Mouse (Mus musculus) neural tube, embryonic 11.5 days (tissue): Measurements from ENCODE around the gene Nrg4. TPM values are rescaled to one million over a fixed set of nuclear protein-coding genes. Genes with fewer than 3 reads are reported as not detected.

Experiments used
- ATAC-seq: fragments of 200-750 bp; cut with Nextera tagmentation; 2 replicates; pipeline ENCODE4 v1.8.0; 2017; ENCODE audit warnings: moderate number of reproducible peaks, mild to moderate bottlenecking, moderate TSS enrichment, moderate library complexity; ENCODE audit not compliant: insufficient read depth, low FRiP score, low TSS enrichment
- DNase-seq: peaks from one replicate; pipeline ENCODE4 v3.0.0-alpha.2; 2015; ENCODE audit warnings: low spot score
- H3K27ac ChIP-seq: fragments of 300-500 bp; sonication (generic); 2 replicates; pipeline ENCODE4 v1.5.1; 2014; ENCODE audit warnings: low read depth, mild to moderate bottlenecking, low read length
- H3K27me3 ChIP-seq: fragments of 300-500 bp; sonication (generic); 2 replicates; pipeline ENCODE4 v1.6.1; 2014; ENCODE audit warnings: mild to moderate bottlenecking, low read length, mixed read lengths; ENCODE audit not compliant: control insufficient read depth, insufficient read depth
- H3K36me3 ChIP-seq: fragments of 300-500 bp; sonication (generic); 2 replicates; pipeline ENCODE4 v1.6.1; 2014; ENCODE audit warnings: mild to moderate bottlenecking, low read length, moderate library complexity, mixed read lengths; ENCODE audit not compliant: control insufficient read depth, insufficient read depth
- H3K4me1 ChIP-seq: fragments of 300-500 bp; sonication (generic); 2 replicates; pipeline ENCODE4 v1.6.1; 2014; ENCODE audit warnings: low read length, mixed read lengths; ENCODE audit not compliant: control insufficient read depth, insufficient read depth
- H3K4me2 ChIP-seq: fragments of 300-500 bp; sonication (generic); 2 replicates; pipeline ENCODE4 v1.6.1; 2014; ENCODE audit warnings: low read depth, mild to moderate bottlenecking, moderate library complexity
- H3K4me3 ChIP-seq: fragments of 300-500 bp; sonication (generic); 2 replicates; pipeline ENCODE4 v1.5.1; 2014; ENCODE audit warnings: low read depth, low read length
- H3K9ac ChIP-seq: fragments of 300-500 bp; sonication (generic); 2 replicates; pipeline ENCODE4 v1.6.1; 2014; ENCODE audit warnings: mild to moderate bottlenecking, low read length
- H3K9me3 ChIP-seq: fragments of 300-500 bp; sonication (generic); 2 replicates; pipeline ENCODE4 v1.6.1; 2016; ENCODE audit warnings: low read length; ENCODE audit not compliant: control insufficient read depth
- WGBS: fragments of 180-500 bp; shearing (Covaris S2); extraction: QIAGEN DNeasy Blood & Tissue Kit; methylation state at CpG from one replicate; pipeline ENCODE4 v1.1.7; 2014; 5-methylcytosine and 5-hydroxymethylcytosine counted together
- polyA plus RNA-seq: library from polyadenylated mRNA; unstranded; fragments of >200 nt; fragmentation: Nextera tagmentation; extraction: Ambion mirVana; gene quantifications from 2 replicates; pipeline ENCODE4 v1.2.1, GENCODE M21; 2014

Nrg4 gene
- 1.1 and 1.6 TPM in 2 replicates for polyA plus RNA-seq

GRCm38 (mm10) chr9:55326515-55327233, at the start of gene Nrg4, which contains the start of gene Tmem266:
Nrg4 (minus strand) TSS chr9:55326844.
Tmem266 (plus strand) TSS chr9:55326913.
- Histone ChIP-seq H3K27ac (no peak within 1 kb of the TSS), H3K4me1 (no peaks in the 10 kb centered on the region), H3K27me3 (0 out of 2 replicates have a peak, but pooled peaks cover 4% of the 10 kb centered on the region), H3K4me2 (peak within 1 kb of the TSS; percentile 58), H3K9me3 (no peaks in the 10 kb centered on the region), H3K4me3 (peak within 1 kb of the TSS; percentile 50), H3K9ac (peak within 1 kb of the TSS; percentile 61), H3K36me3 (no peaks in the 10 kb centered on the region)
- WGBS: under 1% methylated on average over 63 of the region's 82 CpGs
- peak; percentile 81 for ATAC-seq
- peak; percentile 89 for DNase-seq

- Histone ChIP-seq H3K4me3 (no peak overlapping the region), H3K4me1 (no peaks in the 10 kb centered on the region), H3K36me3 (no peaks in the 10 kb centered on the region), H3K9ac (no peak overlapping the region), H3K4me2 (no peak overlapping the region), H3K27me3 (no peaks in the 10 kb centered on the region), H3K27ac (no peak overlapping the region), H3K9me3 (no peaks in the 10 kb centered on the region)
- WGBS: 81% methylated on average over 7 of the region's 7 CpGs
- ATAC-seq (no peak), DNase-seq (no peak)
Measured at GRCm38 (mm10) chr9:55371908-55372307, 45.3 kb upstream of the Nrg4 start.

- H3K4me3 ChIP-seq: no peak overlapping the region
- H3K27me3 ChIP-seq: no peaks in the 10 kb centered on the region
- no peak overlapping the region for H3K9ac ChIP-seq
- no peak overlapping the region for H3K27ac ChIP-seq
- H3K4me2 ChIP-seq: no peak overlapping the region
- 51% methylated on average over 3 of the region's 3 CpGs for WGBS
- ATAC-seq (no peak), DNase-seq (no peak)
- H3K4me1 ChIP-seq: no peaks in the 10 kb centered on the region
- no peaks in the 10 kb centered on the region for H3K36me3 ChIP-seq
- H3K9me3 ChIP-seq: no peaks in the 10 kb centered on the region
Measured at GRCm38 (mm10) chr9:55368011-55368410, 41.4 kb upstream of the Nrg4 start.

GRCm38 (mm10) chr9:55363707-55364106, 37.1 kb upstream of the Nrg4 start:
- H3K27me3 ChIP-seq: no peaks in the 10 kb centered on the region
- H3K4me3 ChIP-seq: no peak overlapping the region
- H3K4me1 ChIP-seq: no peaks in the 10 kb centered on the region
- H3K9ac ChIP-seq: no peak overlapping the region
- no peaks in the 10 kb centered on the region for H3K36me3 ChIP-seq
- H3K4me2 ChIP-seq: no peak overlapping the region
- H3K27ac ChIP-seq: no peak overlapping the region
- H3K9me3 ChIP-seq: no peaks in the 10 kb centered on the region
- DNase-seq (no peak), ATAC-seq (no peak)

GRCm38 (mm10) chr9:55361969-55362368, 35.3 kb upstream of the Nrg4 start:
- Histone ChIP-seq H3K9ac (no peak overlapping the region), H3K4me1 (no peaks in the 10 kb centered on the region), H3K27me3 (no peaks in the 10 kb centered on the region), H3K4me2 (no peak overlapping the region), H3K36me3 (no peaks in the 10 kb centered on the region), H3K4me3 (no peak overlapping the region), H3K9me3 (no peaks in the 10 kb centered on the region), H3K27ac (no peak overlapping the region)
- no peak for DNase-seq
- 81% methylated on average over 5 of the region's 5 CpGs for WGBS
- no peak for ATAC-seq

GRCm38 (mm10) chr9:55360861-55361260, 34.2 kb upstream of the Nrg4 start:
- H3K36me3 ChIP-seq: no peaks in the 10 kb centered on the region
- no peak overlapping the region for H3K27ac ChIP-seq
- no peaks in the 10 kb centered on the region for H3K27me3 ChIP-seq
- no peak overlapping the region for H3K4me2 ChIP-seq
- H3K9me3 ChIP-seq: no peaks in the 10 kb centered on the region
- no peak overlapping the region for H3K4me3 ChIP-seq
- 66% methylated on average over 7 of the region's 7 CpGs for WGBS
- ATAC-seq: no peak
- DNase-seq: no peak
- no peak overlapping the region for H3K9ac ChIP-seq
- no peaks in the 10 kb centered on the region for H3K4me1 ChIP-seq

GRCm38 (mm10) chr9:55360372-55360771, 33.7 kb upstream of the Nrg4 start:
- no peaks in the 10 kb centered on the region for H3K27me3 ChIP-seq
- no peak overlapping the region for H3K9ac ChIP-seq
- H3K9me3 ChIP-seq: no peaks in the 10 kb centered on the region
- WGBS: 78% methylated on average over 3 of the region's 3 CpGs
- DNase-seq (no peak), ATAC-seq (no peak)
- no peak overlapping the region for H3K4me3 ChIP-seq
- H3K4me1 ChIP-seq: peaks cover 4% of the 10 kb centered on the region; the same call in 1 of the 2 replicates
- no peaks in the 10 kb centered on the region for H3K36me3 ChIP-seq
- H3K27ac ChIP-seq: no peak overlapping the region
- no peak overlapping the region for H3K4me2 ChIP-seq

GRCm38 (mm10) chr9:55357164-55357563, 30.5 kb upstream of the Nrg4 start:
- WGBS: 79% methylated on average over 1 of the region's 1 CpGs
- no peaks in the 10 kb centered on the region for H3K9me3 ChIP-seq
- H3K9ac ChIP-seq: no peak overlapping the region
- peaks cover 4% of the 10 kb centered on the region; the same call in 1 of the 2 replicates for H3K4me1 ChIP-seq
- no peak overlapping the region for H3K4me3 ChIP-seq
- ATAC-seq (no peak), DNase-seq (no peak)
- H3K27ac ChIP-seq: no peak overlapping the region
- no peaks in the 10 kb centered on the region for H3K36me3 ChIP-seq
- H3K27me3 ChIP-seq: no peaks in the 10 kb centered on the region
- H3K4me2 ChIP-seq: no peak overlapping the region

- Histone ChIP-seq H3K27me3 (no peaks in the 10 kb centered on the region), H3K4me2 (no peak overlapping the region), H3K9ac (no peak overlapping the region), H3K4me3 (no peak overlapping the region), H3K36me3 (no peaks in the 10 kb centered on the region), H3K9me3 (no peaks in the 10 kb centered on the region), H3K27ac (0 out of 2 replicates have a peak overlapping the region, but pooled peaks have one; percentile 34), H3K4me1 (peaks cover 4% of the 10 kb centered on the region; the same call in 1 of the 2 replicates)
- DNase-seq (peak; percentile 69), ATAC-seq (peak; percentile 92)
- WGBS: 40% methylated on average over 8 of the region's 8 CpGs
Measured at GRCm38 (mm10) chr9:55355270-55355834, 28.7 kb upstream of the Nrg4 start.
